Mouse (Mus musculus) thymus, postnatal 0 days (tissue): ENCODE measurements around the gene Pfn4. TPM values are rescaled to one million over a fixed set of nuclear protein-coding genes. Genes with fewer than 3 reads are reported as not detected.
A peak's percentile ranks its signal among the peaks of the same experiment; 100 is the strongest.
"Not testable (repeated sequence)": the region's sequence is repeated elsewhere in the genome, so short reads cannot be mapped to it uniquely, and the experiment has no call there.

Source experiments
- DNase-seq: peaks from one replicate; pipeline ENCODE4 v3.0.0-alpha.2; 2015; ENCODE audit warnings: low spot score
- polyA plus RNA-seq: library from polyadenylated mRNA; unstranded; fragments of >200 nt; fragmentation: Nextera tagmentation; extraction: Ambion mirVana; gene quantifications from 2 replicates; pipeline ENCODE4 v1.2.1, GENCODE M21; 2015

Pfn4 gene
- polyA plus RNA-seq, 1 experiment from 2014 or later = 2.0 TPM

GRCm38 (mm10) chr12:4784466-4784865 lies 15.6 kb downstream of the Pfn4 start:
- peak; percentile 22 for DNase-seq

GRCm38 (mm10) chr12:4788128-4788527 lies 19.3 kb downstream of the Pfn4 start:
- not testable (repeated sequence) for DNase-seq

- no peak for DNase-seq
These were observed 24.9 kb downstream of the Pfn4 start for GRCm38 (mm10) chr12:4793718-4794117.

- DNase-seq = not testable (repeated sequence)
These were observed 28.6 kb downstream of the Pfn4 start for GRCm38 (mm10) chr12:4797471-4797870.

GRCm38 (mm10) chr12:4811036-4811435 lies 42.2 kb downstream of the Pfn4 start:
- no peak for DNase-seq

GRCm38 (mm10) chr12:4811705-4812104 lies 42.9 kb downstream of the Pfn4 start:
- DNase-seq = no peak

- no peak for DNase-seq
These were observed 44.8 kb downstream of the Pfn4 start for GRCm38 (mm10) chr12:4813636-4814035.

GRCm38 (mm10) chr12:4816680-4817360 lies 48.0 kb downstream of the Pfn4 start:
- no peak for DNase-seq

- DNase-seq = peak; percentile 98
These were observed 48.7 kb downstream of the Pfn4 start, which contains the start of gene Sf3b6 for GRCm38 (mm10) chr12:4817361-4818101. Gene Sf3b6 (plus strand): TSS chr12:4817544.

- no peak for DNase-seq
These were observed 58.4 kb downstream of the Pfn4 start for GRCm38 (mm10) chr12:4827256-4827655.

Other genes starting within 250 kb of the Pfn4 start
- 47.9 and 53.0 TPM in 2 replicates for gene Itsn2, start 176.4 kb upstream of the Pfn4 start, polyA plus RNA-seq
- gene Gm3625, start 176.1 kb upstream of the Pfn4 start, polyA plus RNA-seq = not detected in 2 replicates
- gene Fam228a, start 30.6 kb upstream of the Pfn4 start, polyA plus RNA-seq = 0.12 and 0.20 TPM in 2 replicates
- 2.4 and 3.6 TPM in 2 replicates for gene Fam228b, start 245 bp downstream of the Pfn4 start, polyA plus RNA-seq
- gene Sf3b6, start 48.5 kb downstream of the Pfn4 start, polyA plus RNA-seq = 572 and 588 TPM in 2 replicates
- 1.6 and 3.1 TPM in 2 replicates for gene Fkbp1b, start 72.6 kb downstream of the Pfn4 start, polyA plus RNA-seq
- 22.5 and 23.1 TPM in 2 replicates for gene Wdcp, start 74.3 kb downstream of the Pfn4 start, polyA plus RNA-seq
- 0.16 and 0.32 TPM in 2 replicates for gene Mfsd2b, start 105.3 kb downstream of the Pfn4 start, polyA plus RNA-seq
- 21.2 and 27.7 TPM in 2 replicates for gene Ubxn2a, start 138.7 kb downstream of the Pfn4 start, polyA plus RNA-seq
- 12.1 and 17.0 TPM in 2 replicates for gene Atad2b, start 148.3 kb downstream of the Pfn4 start, polyA plus RNA-seq